Mouse (Mus musculus) CD4-positive helper T cell, adult 2 months (primary cell): ENCODE data around the gene Pygo2.

Experiments
- DNase-seq: peaks from one replicate; pipeline ENCODE4 v3.0.0-alpha.2; 2012; ENCODE audit warnings: low read depth, missing footprints, low spot score

The Pygo2 gene

GRCm38 (mm10) chr3:89392871-89393311 is 37.1 kb upstream of the Pygo2 start:
- peak; percentile 49 for DNase-seq

GRCm38 (mm10) chr3:89393605-89394004 is 36.4 kb upstream of the Pygo2 start:
- peak; percentile 94 for DNase-seq

- peak; percentile 80 for DNase-seq
Measured at GRCm38 (mm10) chr3:89394006-89394893, 35.8 kb upstream of the Pygo2 start, which contains the start of gene Zbtb7b. Gene Zbtb7b (minus strand): TSS chr3:89394776.

- no peak for DNase-seq
Measured at GRCm38 (mm10) chr3:89394894-89395256, 35.1 kb upstream of the Pygo2 start.

DNA sequence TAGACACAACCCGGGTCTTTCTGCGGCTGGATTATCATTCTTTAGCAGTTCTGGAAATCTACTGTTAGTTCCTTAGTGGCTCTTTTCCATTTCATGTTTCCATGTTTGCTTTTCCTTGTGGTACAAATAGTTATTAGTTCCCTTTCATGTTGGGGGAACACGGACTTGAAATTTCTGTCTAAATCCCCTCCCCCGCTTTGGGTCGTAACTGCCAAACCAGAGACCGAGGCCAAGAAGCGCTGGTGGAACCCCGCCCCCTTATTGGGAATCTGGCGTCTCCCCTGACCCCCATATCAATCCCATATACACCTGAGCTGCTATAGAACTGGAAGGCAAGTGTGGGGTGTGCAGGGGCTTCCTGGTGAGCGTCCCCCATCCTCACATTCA is 34.6 kb upstream of the Pygo2 start:
- DNase-seq, result no peak

DNA sequence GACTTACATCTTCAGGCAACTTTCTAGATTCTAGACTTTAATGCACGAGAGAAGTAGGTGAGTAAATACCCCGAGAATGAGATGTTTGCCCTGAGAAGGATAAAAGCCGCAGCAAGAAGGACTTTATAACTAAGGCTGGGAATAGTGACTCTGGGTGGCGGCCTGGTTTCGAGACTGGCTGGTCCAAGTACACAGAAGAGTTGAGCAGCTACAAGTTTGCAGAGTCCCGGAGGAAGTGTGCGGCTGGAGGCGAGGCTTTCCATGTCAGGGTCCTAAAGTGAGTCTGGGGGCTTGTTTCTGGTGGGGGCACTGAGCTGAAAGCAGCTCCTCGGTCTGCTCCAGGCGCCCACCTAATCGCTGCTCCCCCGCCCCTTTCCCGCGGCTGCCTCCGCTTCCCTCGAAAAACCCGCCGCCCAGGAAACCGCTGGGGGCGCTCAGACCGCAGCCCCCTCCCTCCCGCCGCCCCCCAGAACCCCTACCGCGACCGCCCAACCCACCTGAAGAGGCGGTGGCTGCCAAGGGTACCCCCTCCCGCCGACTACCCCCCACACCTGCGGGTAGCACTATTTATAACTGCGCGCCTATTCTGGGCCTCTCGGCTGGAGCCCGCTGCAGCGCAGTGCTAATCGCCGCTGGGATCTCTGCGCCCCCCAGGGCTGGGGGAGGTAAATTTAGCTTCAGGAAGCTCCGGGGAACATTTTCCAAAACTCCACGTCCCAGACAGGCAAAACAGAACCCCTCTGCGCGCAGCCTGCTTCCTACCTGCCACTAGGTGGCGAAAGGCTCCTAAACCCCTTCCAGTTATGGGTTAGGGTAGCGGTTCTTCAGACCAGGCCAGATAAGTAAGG is 34.0 kb upstream of the Pygo2 start:
- DNase-seq, result peak; percentile 71

- no peak for DNase-seq
Measured at GRCm38 (mm10) chr3:89396654-89397005, 33.4 kb upstream of the Pygo2 start.

- DNase-seq, result no peak
Measured at GRCm38 (mm10) chr3:89401329-89401728, 28.7 kb upstream of the Pygo2 start.

DNA sequence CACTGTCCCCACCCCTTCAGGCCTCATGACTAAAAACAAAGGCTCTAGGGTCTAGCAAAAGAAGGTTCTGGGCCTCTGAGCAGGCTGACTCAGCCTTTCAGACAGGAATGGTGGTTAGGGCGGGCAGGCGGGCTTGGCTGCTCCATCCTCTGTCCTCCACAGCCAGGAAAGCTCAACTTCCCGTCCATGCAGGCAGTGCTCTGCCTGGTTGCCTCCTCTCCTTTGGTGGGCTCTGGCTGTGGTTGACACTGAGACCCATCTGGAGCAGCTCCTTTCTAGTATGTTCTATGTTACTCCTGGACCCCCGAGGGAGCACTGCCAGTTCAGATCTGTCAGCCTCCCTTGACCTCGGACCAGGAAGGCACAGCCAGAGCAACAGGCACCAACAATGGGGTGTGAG is 27.3 kb upstream of the Pygo2 start, which contains the start of gene Lenep:
TSS of gene Lenep (minus strand) at position 101 of the 400 bp plus-strand sequence.
- no peak for DNase-seq

- no peak for DNase-seq
Measured at GRCm38 (mm10) chr3:89406887-89407286, 23.1 kb upstream of the Pygo2 start.

DNA sequence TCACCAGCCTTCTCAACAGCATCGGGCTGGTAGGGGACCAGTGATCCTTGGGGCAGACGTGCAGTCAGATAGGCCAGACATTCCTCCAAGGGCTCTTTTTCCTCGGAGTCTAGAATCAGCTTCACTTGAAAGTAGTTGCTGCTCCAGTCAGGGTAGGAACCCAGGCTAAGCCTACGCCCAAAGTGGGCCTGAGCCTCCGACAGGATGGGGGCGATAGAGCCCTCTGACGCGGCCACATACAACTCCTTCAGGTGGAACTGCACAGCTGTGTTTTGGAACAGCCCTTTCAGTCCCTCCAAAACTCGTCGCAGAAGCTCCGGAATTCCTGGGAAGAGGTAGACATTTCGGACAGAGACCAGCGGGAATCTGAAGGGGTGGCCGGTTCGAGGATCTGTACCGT is 21.6 kb upstream of the Pygo2 start:
- no peak for DNase-seq

DNA sequence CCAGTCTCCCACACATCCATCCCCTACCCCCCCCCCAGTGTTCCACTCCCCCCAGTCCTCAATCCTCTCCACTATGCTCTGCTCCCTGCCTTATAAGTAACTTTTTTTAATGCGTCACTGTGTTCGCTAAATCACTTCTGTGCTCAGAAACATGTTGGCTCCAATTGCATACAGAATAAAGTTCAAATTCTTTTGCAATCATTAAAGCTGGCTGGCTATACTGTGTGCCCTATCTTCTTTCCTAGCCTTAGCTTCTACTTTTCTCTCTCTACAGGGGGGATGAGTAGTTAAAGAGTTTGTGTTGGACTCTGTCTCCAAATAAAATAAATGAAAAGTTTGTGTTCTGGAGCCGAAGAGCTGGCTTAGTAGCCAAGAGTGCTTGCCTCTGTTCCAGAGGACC is 20.3 kb upstream of the Pygo2 start:
- DNase-seq, result no peak

- DNase-seq, result no peak
Measured at GRCm38 (mm10) chr3:89410864-89411263, 19.1 kb upstream of the Pygo2 start.

- DNase-seq, result peak; percentile 99
Measured at GRCm38 (mm10) chr3:89411490-89412393, 18.3 kb upstream of the Pygo2 start, which contains the start of gene Flad1. Gene Flad1 (minus strand): TSS chr3:89411870.

- no peak for DNase-seq
Measured at GRCm38 (mm10) chr3:89416158-89416557, 13.9 kb upstream of the Pygo2 start.

DNA sequence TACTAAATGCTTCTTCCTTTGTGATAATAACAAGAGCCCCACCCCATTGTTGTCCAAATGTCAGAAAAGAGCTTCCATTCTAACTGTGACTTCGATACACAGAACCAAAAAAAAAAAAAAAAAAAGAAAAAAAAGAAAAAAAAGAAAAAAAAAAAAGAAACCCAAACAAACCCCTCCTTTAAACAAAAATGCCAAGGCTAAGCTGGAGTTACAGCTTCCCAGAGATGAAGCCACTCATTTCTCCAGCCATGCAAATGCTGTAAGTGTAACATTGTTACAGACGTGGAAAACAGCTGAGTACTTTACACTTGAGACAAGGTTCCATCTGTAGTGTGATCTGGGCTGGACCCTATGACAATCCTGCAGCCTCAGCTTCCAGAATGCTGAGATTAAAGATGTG is 12.9 kb upstream of the Pygo2 start:
- no peak for DNase-seq

DNA sequence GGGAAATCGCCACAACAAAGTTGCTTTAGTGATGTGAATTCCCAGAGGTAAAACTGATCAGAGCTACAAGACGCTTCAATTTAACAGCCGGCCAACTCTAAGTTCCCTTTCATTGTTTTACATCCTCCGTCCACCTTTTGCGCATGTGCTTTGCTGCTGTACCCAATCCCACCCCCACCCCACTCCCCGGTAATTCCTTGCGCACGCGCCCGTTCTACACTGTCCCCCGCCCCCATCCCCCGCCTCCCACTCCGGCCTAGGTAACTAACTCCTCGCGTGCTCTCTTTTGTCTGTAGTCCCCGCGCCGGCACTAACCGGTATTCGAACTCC is 12.2 kb upstream of the Pygo2 start:
- no peak for DNase-seq

DNA sequence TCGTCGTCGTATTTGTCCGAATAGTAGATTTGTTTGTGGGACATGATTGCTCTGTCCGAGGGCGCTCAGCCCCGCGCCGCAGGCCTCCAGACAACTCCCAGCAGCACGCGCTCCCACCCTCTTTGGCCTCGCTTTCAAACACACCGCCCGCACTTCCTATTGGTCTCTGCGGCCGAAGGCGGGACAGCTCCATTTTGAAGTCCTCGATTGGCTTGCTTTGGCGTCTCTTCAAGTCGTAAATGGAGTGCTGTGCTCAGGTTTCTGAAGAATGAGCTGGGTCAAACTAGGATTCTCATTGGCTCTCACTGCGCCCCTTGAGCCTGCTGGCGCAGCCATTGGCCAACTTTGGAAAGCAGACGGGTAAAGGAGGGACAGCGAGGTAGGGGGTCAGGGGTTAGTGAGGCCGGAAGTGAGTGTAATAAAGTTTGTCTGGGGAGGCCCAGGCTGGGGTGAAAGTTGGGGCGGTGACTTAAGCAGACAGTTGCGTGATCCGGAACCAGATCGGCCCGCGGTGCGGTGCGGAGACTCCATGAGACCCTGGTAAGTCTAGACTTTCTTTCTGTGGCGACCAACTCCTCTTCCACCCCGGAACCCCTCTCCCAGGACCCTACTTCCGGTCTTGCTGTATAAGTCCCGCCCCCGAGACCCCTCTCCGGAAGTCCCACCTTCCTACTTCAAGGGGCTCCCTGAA is 11.7 kb upstream of the Pygo2 start, which contains the start of the genes Cks1b and Shc1:
TSS of gene Cks1b (minus strand) at position 214 of the 691 bp plus-strand sequence.
TSS of gene Shc1 (plus strand) at position 274 of the 691 bp plus-strand sequence.
- DNase-seq, result peak; percentile 98

- no peak for DNase-seq
Measured at GRCm38 (mm10) chr3:89418861-89419250, 11.2 kb upstream of the Pygo2 start.

- no peak for DNase-seq
Measured at GRCm38 (mm10) chr3:89419571-89419970, 10.4 kb upstream of the Pygo2 start.

DNA sequence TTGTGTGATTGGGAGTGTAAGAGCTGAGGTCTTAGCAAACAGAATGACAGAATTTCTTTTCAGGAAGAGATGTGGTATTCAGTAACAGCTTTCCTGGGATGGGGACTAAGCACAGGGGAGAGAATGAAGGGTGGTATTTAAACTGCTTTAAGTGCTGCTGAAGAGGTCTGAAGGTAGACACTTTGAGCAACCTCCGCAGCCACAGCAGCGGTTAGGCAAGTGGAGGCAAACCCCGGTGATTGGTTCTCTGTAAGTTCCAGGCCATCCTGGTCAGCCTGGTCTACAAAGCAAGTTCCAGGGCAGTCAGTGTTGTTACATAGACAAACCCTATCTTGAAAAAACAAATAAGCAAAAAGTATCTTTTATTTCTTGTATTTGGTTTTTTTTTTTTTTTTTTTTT is 10.0 kb upstream of the Pygo2 start:
- no peak for DNase-seq
